Mouse (Mus musculus): ENCODE results near the gene Zfp827.

Gene Zfp827

GRCm38 (mm10) chr8:79060013-79060609 is 31.9 kb downstream of the Zfp827 start:
- no peak for ATAC-seq (ENCODE audit: insufficient number of reproducible peaks, low FRiP score, low TSS enrichment)

- no peak for ATAC-seq (ENCODE audit: insufficient number of reproducible peaks, low FRiP score, low TSS enrichment)
These were observed 37.7 kb downstream of the Zfp827 start for GRCm38 (mm10) chr8:79065924-79066323.

GRCm38 (mm10) chr8:79067812-79068630 is 39.8 kb downstream of the Zfp827 start:
- ATAC-seq (ENCODE audit: insufficient number of reproducible peaks, low FRiP score, low TSS enrichment): no peak

- ATAC-seq (ENCODE audit: insufficient number of reproducible peaks, low FRiP score, low TSS enrichment): no peak
These were observed 45.1 kb downstream of the Zfp827 start for GRCm38 (mm10) chr8:79073311-79073710.

GRCm38 (mm10) chr8:79074986-79075385 is 46.7 kb downstream of the Zfp827 start:
- ATAC-seq (ENCODE audit: insufficient number of reproducible peaks, low FRiP score, low TSS enrichment): no peak

GRCm38 (mm10) chr8:79077256-79077655 is 49.0 kb downstream of the Zfp827 start:
- no peak for ATAC-seq (ENCODE audit: insufficient number of reproducible peaks, low FRiP score, low TSS enrichment)

GRCm38 (mm10) chr8:79078556-79079195 is 50.4 kb downstream of the Zfp827 start:
- no peak for ATAC-seq (ENCODE audit: insufficient number of reproducible peaks, low FRiP score, low TSS enrichment)

GRCm38 (mm10) chr8:79079196-79079561 is 50.9 kb downstream of the Zfp827 start:
- no peak for ATAC-seq (ENCODE audit: insufficient number of reproducible peaks, low FRiP score, low TSS enrichment)

- ATAC-seq (ENCODE audit: insufficient number of reproducible peaks, low FRiP score, low TSS enrichment): no peak
These were observed 52.0 kb downstream of the Zfp827 start for GRCm38 (mm10) chr8:79080096-79080739.

GRCm38 (mm10) chr8:79081333-79081732 is 53.1 kb downstream of the Zfp827 start:
- ATAC-seq (ENCODE audit: insufficient number of reproducible peaks, low FRiP score, low TSS enrichment): no peak

GRCm38 (mm10) chr8:79081955-79082354 is 53.7 kb downstream of the Zfp827 start:
- no peak for ATAC-seq (ENCODE audit: insufficient number of reproducible peaks, low FRiP score, low TSS enrichment)

- no peak for ATAC-seq (ENCODE audit: insufficient number of reproducible peaks, low FRiP score, low TSS enrichment)
These were observed 55.5 kb downstream of the Zfp827 start for GRCm38 (mm10) chr8:79083461-79084358.

GRCm38 (mm10) chr8:79084359-79084820 is 56.2 kb downstream of the Zfp827 start:
- ATAC-seq (ENCODE audit: insufficient number of reproducible peaks, low FRiP score, low TSS enrichment): no peak

GRCm38 (mm10) chr8:79094422-79094821 is 66.2 kb downstream of the Zfp827 start:
- ATAC-seq (ENCODE audit: insufficient number of reproducible peaks, low FRiP score, low TSS enrichment): no peak

GRCm38 (mm10) chr8:79095162-79095561 is 66.9 kb downstream of the Zfp827 start:
- ATAC-seq (ENCODE audit: insufficient number of reproducible peaks, low FRiP score, low TSS enrichment): no peak

- no peak for ATAC-seq (ENCODE audit: insufficient number of reproducible peaks, low FRiP score, low TSS enrichment)
These were observed 68.7 kb downstream of the Zfp827 start for GRCm38 (mm10) chr8:79096970-79097369.

- ATAC-seq (ENCODE audit: insufficient number of reproducible peaks, low FRiP score, low TSS enrichment): no peak
These were observed 74.5 kb downstream of the Zfp827 start for GRCm38 (mm10) chr8:79102707-79103106.

- ATAC-seq (ENCODE audit: insufficient number of reproducible peaks, low FRiP score, low TSS enrichment): no peak
These were observed 75.1 kb downstream of the Zfp827 start for GRCm38 (mm10) chr8:79103185-79103878.

- ATAC-seq (ENCODE audit: insufficient number of reproducible peaks, low FRiP score, low TSS enrichment): no peak
These were observed 75.8 kb downstream of the Zfp827 start for GRCm38 (mm10) chr8:79103923-79104580.
